Mouse (Mus musculus) cerebellum, adult (tissue): Measurements from ENCODE around the gene Spata9.

Experiments used
- ATAC-seq: cut with Nextera tagmentation; 2 replicates; pipeline ENCODE4 v1.9.2; 2017; ENCODE audit warnings: mild to moderate bottlenecking, moderate library complexity, mixed read lengths; ENCODE audit not compliant: insufficient number of reproducible peaks, low FRiP score, low TSS enrichment

The Spata9 gene

DNA sequence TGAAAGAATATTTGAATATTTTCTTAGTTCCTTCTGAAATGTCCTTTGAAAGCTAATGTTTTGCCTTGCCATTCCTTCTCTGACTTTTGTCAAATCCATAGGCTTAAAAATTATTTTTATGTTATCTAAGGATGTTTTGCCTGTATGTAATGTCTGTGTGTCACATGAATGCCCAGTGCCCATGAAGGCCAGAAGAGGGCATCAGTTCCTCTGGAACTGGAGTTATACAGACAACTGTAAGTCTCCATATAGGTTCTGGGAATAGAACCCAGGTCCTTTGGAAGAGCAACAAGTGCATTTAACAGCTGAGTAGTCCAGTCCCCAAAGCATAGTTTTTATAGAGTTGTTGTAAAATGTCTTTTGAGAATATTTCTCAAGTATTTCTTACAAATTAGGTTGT is 15.0 kb downstream of the Spata9 start:
- no peak for ATAC-seq

DNA sequence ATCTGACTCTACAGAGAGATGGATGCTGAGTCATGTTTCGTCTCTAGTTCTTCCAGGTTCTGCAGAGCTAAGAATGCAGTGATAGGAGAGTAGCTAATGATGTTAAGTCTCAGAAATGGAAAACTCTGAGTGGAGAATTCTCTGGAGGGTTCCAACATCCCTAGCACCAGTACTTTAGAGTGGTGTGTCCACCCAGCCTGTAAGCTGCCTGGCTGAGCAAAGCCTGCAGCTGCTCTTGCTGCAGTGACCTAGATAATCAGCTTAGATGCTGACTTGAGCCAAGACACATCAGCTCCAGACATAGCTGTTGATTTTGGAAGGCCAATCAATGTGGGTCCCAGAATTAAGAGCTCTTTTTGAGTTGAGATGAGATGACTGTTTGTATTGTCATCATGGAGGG is 21.1 kb downstream of the Spata9 start:
- ATAC-seq: peak; percentile 66

GRCm38 (mm10) chr13:75992169-75993028 is 25.4 kb downstream of the Spata9 start:
- 0 out of 2 replicates have a peak, but pooled peaks have one; percentile 10 for ATAC-seq

DNA sequence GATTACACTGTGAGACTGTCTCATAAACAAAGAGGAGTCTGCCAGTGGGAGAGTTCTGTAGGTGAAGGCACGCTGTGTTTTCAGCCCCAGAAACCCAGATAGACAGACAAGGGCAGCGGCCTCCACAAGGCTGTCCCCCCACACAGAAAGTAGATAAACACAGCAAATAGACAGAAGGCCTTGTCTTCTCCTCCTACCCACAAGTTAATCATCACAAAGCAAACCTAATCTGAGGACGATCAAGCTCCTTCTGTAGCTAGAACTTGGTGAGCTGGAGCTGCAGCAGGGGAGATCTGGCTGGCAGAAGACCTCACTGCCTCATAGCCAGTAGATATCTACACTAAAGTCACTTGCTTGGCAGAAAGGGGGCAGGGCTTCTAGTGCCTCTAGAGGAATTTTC is 36.3 kb downstream of the Spata9 start:
- no peak for ATAC-seq

GRCm38 (mm10) chr13:76014511-76014910 is 47.6 kb downstream of the Spata9 start:
- no peak for ATAC-seq

GRCm38 (mm10) chr13:76017465-76017864 is 50.5 kb downstream of the Spata9 start:
- no peak for ATAC-seq

GRCm38 (mm10) chr13:76017974-76018843 is 51.3 kb downstream of the Spata9 start, which contains the start of gene Rfesd:
TSS of gene Rfesd (minus strand) at chr13:76018719.
- ATAC-seq: peak; percentile 94

DNA sequence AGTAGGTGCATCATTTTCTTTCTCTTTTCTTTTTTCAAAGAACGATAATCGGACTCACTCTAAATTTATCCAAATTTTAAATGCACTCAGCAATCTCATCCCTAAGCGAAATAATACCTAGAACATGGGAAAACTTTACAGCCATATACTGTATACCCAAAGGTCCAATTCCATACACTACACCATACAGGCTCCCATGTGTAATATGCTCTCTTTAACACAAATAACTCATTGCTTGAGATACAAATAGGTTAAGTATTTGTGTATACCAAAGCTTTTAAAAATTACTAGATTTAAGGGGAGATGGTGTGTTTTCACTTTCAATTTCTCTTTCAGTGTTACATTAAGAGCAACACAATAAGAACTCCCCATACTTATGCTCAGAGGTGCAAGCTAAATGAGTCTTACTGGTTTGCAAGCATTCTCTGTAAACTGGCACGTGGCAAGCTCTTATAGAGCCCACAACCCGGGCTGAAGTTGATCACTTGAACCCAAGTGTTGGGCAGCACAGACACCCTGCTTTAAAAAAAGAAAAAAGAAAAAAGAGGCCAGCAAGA is 52.0 kb downstream of the Spata9 start:
- peak; percentile 59 for ATAC-seq

- ATAC-seq: no peak
Observed at GRCm38 (mm10) chr13:76021782-76022181, 54.8 kb downstream of the Spata9 start.

- ATAC-seq: no peak
Observed at GRCm38 (mm10) chr13:76024588-76024987, 57.6 kb downstream of the Spata9 start.

DNA sequence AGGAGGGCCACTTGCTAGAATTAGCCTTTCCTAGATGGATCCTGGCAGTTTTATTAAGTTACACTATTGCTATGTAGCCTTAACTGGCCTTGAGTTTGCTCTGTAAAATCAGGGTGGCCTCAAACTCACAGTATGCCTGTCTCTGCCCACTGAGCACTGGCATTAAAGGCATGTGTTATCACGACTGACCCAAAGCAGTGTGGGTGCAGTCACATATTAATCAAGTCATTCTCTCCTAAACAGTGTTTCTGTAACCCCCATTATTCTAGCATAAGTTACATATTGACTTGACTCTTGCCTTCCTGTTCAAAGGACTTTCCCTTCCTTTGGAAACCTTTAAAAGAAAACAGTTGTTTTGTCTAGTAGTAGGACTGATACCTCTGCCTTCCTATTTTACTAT is 75.5 kb downstream of the Spata9 start:
- ATAC-seq: no peak

- ATAC-seq: no peak
Observed at GRCm38 (mm10) chr13:76044971-76045370, 78.0 kb downstream of the Spata9 start.
